Mouse (Mus musculus) forebrain, embryonic 10.5 days (tissue): ENCODE data around the gene Trak1. TPM values are rescaled to one million over a fixed set of nuclear protein-coding genes. Genes with fewer than 3 reads are reported as not detected.
A peak's percentile ranks its signal among the peaks of the same experiment; 100 is the strongest.

Experiments used
- DNase-seq: peaks from one replicate; pipeline ENCODE4 v3.0.0-alpha.2; 2017; ENCODE audit warnings: low spot score; ENCODE audit errors: extremely low spot score
- H3K27ac ChIP-seq: fragments of 300-500 bp; sonication (generic); 2 replicates; pipeline ENCODE4 v1.5.1; 2016; ENCODE audit warnings: mild to moderate bottlenecking
- H3K27me3 ChIP-seq: fragments of 300-500 bp; sonication (generic); 2 replicates; pipeline ENCODE4 v1.6.1; 2016; ENCODE audit warnings: mild to moderate bottlenecking; ENCODE audit not compliant: poor library complexity, severe bottlenecking
- H3K36me3 ChIP-seq: fragments of 300-500 bp; sonication (generic); replicated peaks from 2 replicates; pipeline ENCODE4 v1.6.1; 2016; ENCODE audit warnings: mild to moderate bottlenecking, moderate library complexity
- H3K4me1 ChIP-seq: fragments of 300-500 bp; sonication (generic); 2 replicates; pipeline ENCODE4 v1.6.1; 2016
- H3K4me3 ChIP-seq: fragments of 300-500 bp; sonication (generic); 2 replicates; pipeline ENCODE4 v1.5.1; 2016; ENCODE audit warnings: mild to moderate bottlenecking, moderate library complexity
- H3K9me3 ChIP-seq: fragments of 300-500 bp; sonication (generic); 2 replicates; pipeline ENCODE4 v1.6.1; 2016; ENCODE audit warnings: mild to moderate bottlenecking, moderate library complexity
- WGBS: fragments of 180-500 bp; shearing (Covaris S2); methylation state at CpG from one replicate; pipeline ENCODE4 v1.1.7; 2016; 5-methylcytosine and 5-hydroxymethylcytosine counted together
- polyA plus RNA-seq: library from polyadenylated mRNA; unstranded; fragments of >200 nt; fragmentation: Nextera tagmentation; extraction: Ambion mirVana; gene quantifications from 2 replicates; pipeline ENCODE4 v1.2.1, GENCODE M21; 2016

Gene Trak1
- polyA plus RNA-seq, 1 experiment from 2014 or later, result 27.4 TPM

- no peak overlapping the region for H3K4me3 ChIP-seq
- 86% methylated on average over 9 of the region's 9 CpGs for WGBS
- H3K9me3 ChIP-seq, result no peaks in the 10 kb centered on the region
- peaks cover 36% of the 10 kb centered on the region for H3K4me1 ChIP-seq
- H3K36me3 ChIP-seq, result peaks cover 25% of the 10 kb centered on the region
- no peak for DNase-seq
- 0 out of 2 replicates have a peak overlapping the region, but pooled peaks have one; percentile 12 for H3K27ac ChIP-seq
- no peaks in the 10 kb centered on the region for H3K27me3 ChIP-seq
These were observed 90.4 kb downstream of the Trak1 start for GRCm38 (mm10) chr9:121387539-121388272.

DNA sequence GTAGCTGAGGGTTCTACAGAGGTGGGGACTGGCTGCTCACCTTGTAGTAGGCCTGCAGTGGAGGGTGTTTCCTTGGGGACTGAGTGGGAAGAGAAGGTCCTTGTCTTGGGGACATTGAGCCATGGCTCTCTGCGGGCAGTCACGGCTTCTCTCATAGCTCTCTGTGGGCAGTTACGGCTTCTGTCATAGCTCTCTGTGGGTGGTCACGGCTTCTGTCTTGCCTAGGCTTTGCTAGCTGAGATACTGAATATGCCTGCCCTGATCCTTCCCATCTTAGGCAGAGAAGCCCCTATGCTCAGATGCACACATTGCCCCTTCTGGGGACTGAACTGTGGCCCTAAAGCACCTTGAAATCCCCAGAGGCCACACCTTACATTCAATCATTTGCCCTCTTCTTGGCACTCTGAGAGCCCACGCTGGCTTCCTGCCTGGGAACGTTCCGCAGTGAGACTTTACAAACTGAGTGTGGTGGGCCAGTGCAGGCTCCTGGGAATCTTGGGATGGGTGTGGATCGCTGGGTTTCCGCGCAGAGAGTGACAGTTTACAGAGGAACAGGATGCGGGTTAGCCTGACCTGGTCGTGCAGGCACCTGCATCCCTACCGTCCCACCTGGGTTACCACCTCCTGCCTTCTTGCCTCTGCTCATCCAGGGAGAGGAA lies 91.1 kb downstream of the Trak1 start:
- Histone ChIP-seq H3K4me1 (peaks cover 36% of the 10 kb centered on the region), H3K4me3 (no peak overlapping the region), H3K9me3 (no peaks in the 10 kb centered on the region), H3K27me3 (no peaks in the 10 kb centered on the region), H3K36me3 (peaks cover 32% of the 10 kb centered on the region), H3K27ac (peak overlapping the region; percentile 25; the same call in 1 of the 2 replicates)
- no peak for DNase-seq
- 83% methylated on average over 13 of the region's 13 CpGs for WGBS

- no peak overlapping the region for H3K27ac ChIP-seq
- no peak for DNase-seq
- no peak overlapping the region for H3K4me3 ChIP-seq
- WGBS, result 87% methylated on average over 10 of the region's 10 CpGs
- no peaks in the 10 kb centered on the region for H3K27me3 ChIP-seq
- no peaks in the 10 kb centered on the region for H3K9me3 ChIP-seq
- peaks cover 41% of the 10 kb centered on the region for H3K36me3 ChIP-seq
- peaks cover 33% of the 10 kb centered on the region for H3K4me1 ChIP-seq
These were observed 92.0 kb downstream of the Trak1 start for GRCm38 (mm10) chr9:121389258-121389657.

DNA sequence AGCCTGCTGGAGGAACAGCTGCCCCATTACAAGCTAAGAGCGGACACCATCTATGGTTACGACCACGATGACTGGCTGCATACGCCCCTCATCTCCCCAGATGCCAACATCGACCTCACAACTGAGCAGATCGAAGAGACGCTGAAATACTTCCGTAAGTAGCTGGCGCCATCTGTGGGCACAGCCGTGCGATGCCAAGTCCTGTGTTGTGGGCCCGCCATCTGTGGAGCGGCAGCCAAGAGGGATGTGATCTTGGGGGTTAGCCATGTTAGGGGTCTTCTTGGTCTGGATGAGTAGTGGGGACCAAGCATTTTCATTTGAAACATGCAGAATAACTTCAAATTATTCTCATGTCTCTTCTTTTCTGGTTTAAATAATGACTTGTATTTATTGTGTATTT lies 94.6 kb downstream of the Trak1 start:
- 94% methylated on average over 13 of the region's 13 CpGs for WGBS
- peaks cover 58% of the 10 kb centered on the region for H3K36me3 ChIP-seq
- no peaks in the 10 kb centered on the region for H3K27me3 ChIP-seq
- no peaks in the 10 kb centered on the region for H3K9me3 ChIP-seq
- H3K4me1 ChIP-seq, result peaks cover 14% of the 10 kb centered on the region
- DNase-seq, result no peak
- H3K27ac ChIP-seq, result no peak overlapping the region
- no peak overlapping the region for H3K4me3 ChIP-seq

- Histone ChIP-seq H3K4me3 (no peak overlapping the region), H3K36me3 (peaks cover 55% of the 10 kb centered on the region), H3K4me1 (peaks cover 17% of the 10 kb centered on the region), H3K9me3 (no peaks in the 10 kb centered on the region), H3K27me3 (no peaks in the 10 kb centered on the region), H3K27ac (no peak overlapping the region)
- peak; percentile 36 for DNase-seq
- 60% methylated on average over 5 of the region's 5 CpGs for WGBS
These were observed 95.1 kb downstream of the Trak1 start for GRCm38 (mm10) chr9:121392427-121392826.

DNA sequence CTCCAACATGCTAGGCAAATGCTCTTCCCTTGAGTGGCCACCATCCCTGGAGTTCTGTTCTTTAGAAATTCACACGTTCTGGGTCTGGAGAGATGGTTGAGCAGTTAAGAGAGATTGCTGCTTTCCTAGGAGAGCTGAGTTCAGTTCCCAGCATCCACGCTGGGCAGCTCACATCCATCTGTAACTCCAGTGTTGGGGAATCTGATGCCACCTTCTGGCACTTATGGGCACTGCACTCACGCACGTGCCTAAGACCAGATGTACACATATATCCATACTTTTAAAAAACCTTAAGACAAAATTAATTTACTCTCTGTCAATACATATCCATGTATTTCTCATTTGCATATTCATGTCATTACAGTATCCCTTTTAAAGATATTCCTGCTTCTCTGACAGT lies 95.8 kb downstream of the Trak1 start:
- WGBS, result 93% methylated on average over 4 of the region's 4 CpGs
- Histone ChIP-seq H3K36me3 (peaks cover 55% of the 10 kb centered on the region), H3K4me1 (peaks cover 17% of the 10 kb centered on the region), H3K9me3 (no peaks in the 10 kb centered on the region), H3K27ac (no peak overlapping the region), H3K4me3 (no peak overlapping the region), H3K27me3 (no peaks in the 10 kb centered on the region)
- DNase-seq, result no peak

- 77% methylated on average over 2 of the region's 2 CpGs for WGBS
- peaks cover 51% of the 10 kb centered on the region for H3K36me3 ChIP-seq
- no peaks in the 10 kb centered on the region for H3K27me3 ChIP-seq
- no peak overlapping the region for H3K27ac ChIP-seq
- peaks cover 14% of the 10 kb centered on the region; the same call in 1 of the 2 replicates for H3K4me1 ChIP-seq
- no peak for DNase-seq
- no peaks in the 10 kb centered on the region for H3K9me3 ChIP-seq
- H3K4me3 ChIP-seq, result no peak overlapping the region
These were observed 97.6 kb downstream of the Trak1 start for GRCm38 (mm10) chr9:121394882-121395281.

GRCm38 (mm10) chr9:121395812-121396211 lies 98.5 kb downstream of the Trak1 start:
- WGBS, result 96% methylated on average over 5 of the region's 5 CpGs
- DNase-seq, result no peak

DNA sequence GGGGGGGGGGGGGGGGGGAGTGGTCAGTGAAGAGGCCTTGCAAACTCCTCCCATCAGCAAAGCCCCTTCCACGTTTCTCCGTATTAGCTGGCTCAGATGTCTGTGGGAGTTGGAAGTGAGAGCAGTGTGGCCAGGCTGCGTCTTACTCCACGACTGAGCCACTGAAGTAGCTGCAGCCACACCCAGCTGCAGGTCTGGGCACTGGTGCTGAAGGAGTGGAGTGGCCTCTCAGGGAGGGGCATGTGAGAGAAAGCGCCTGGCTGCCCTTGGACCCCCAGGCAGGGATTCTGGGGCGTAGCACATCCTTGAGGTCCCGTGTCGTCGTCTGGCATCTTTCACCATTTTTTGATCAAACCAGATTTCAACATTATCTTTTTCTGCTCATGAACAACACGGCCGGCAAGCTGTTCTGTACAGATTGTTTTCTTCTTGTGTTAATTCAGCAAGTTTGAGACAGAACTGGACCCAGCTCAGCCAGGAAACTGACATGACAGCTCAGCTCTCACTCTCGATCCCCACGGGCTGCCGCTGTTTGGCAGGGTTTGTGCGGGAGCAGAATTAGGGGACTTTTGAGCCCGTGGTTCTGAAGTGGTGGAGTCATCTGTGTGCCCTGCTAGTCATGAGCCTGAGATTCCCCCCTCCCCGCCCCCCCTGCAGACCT lies 100.9 kb downstream of the Trak1 start:
- no peak for DNase-seq
- H3K4me1 ChIP-seq, result peaks cover 24% of the 10 kb centered on the region
- no peak overlapping the region for H3K4me3 ChIP-seq
- no peaks in the 10 kb centered on the region for H3K9me3 ChIP-seq
- WGBS, result 81% methylated on average over 17 of the region's 17 CpGs
- H3K27me3 ChIP-seq, result no peaks in the 10 kb centered on the region
- H3K36me3 ChIP-seq, result peaks cover 28% of the 10 kb centered on the region
- H3K27ac ChIP-seq, result peak overlapping the region; percentile 49; the same call in 1 of the 2 replicates

More at GRCm38 (mm10) chr9:121395812-121396211, 98.5 kb downstream of the Trak1 start:
- no peaks in the 10 kb centered on the region for H3K9me3 ChIP-seq
- peaks cover 14% of the 10 kb centered on the region; the same call in 1 of the 2 replicates for H3K4me1 ChIP-seq
- H3K27me3 ChIP-seq, result no peaks in the 10 kb centered on the region
- no peak overlapping the region for H3K27ac ChIP-seq
- no peak overlapping the region for H3K4me3 ChIP-seq
- peaks cover 49% of the 10 kb centered on the region for H3K36me3 ChIP-seq

GRCm38 (mm10) chr9:121398761-121399160 lies 101.5 kb downstream of the Trak1 start:
- Histone ChIP-seq H3K9me3 (no peaks in the 10 kb centered on the region), H3K4me3 (no peak overlapping the region), H3K36me3 (peaks cover 24% of the 10 kb centered on the region), H3K27me3 (no peaks in the 10 kb centered on the region), H3K27ac (0 out of 2 replicates have a peak overlapping the region, but pooled peaks have one; percentile 49), H3K4me1 (peaks cover 30% of the 10 kb centered on the region)
- DNase-seq, result no peak
- 84% methylated on average over 7 of the region's 7 CpGs for WGBS

GRCm38 (mm10) chr9:121400608-121401007 lies 103.3 kb downstream of the Trak1 start:
- peaks cover 30% of the 10 kb centered on the region for H3K36me3 ChIP-seq
- H3K4me1 ChIP-seq, result peaks cover 35% of the 10 kb centered on the region
- DNase-seq, result no peak
- H3K27me3 ChIP-seq, result no peaks in the 10 kb centered on the region
- no peak overlapping the region for H3K4me3 ChIP-seq
- no peak overlapping the region for H3K27ac ChIP-seq
- no peaks in the 10 kb centered on the region for H3K9me3 ChIP-seq
- 86% methylated on average over 8 of the region's 8 CpGs for WGBS

GRCm38 (mm10) chr9:121403157-121403671 lies 105.9 kb downstream of the Trak1 start:
- Histone ChIP-seq H3K4me1 (peaks cover 24% of the 10 kb centered on the region), H3K27ac (peak overlapping the region; percentile 52; the same call in 1 of the 2 replicates), H3K4me3 (peak overlapping the region; percentile 29), H3K36me3 (peaks cover 24% of the 10 kb centered on the region), H3K27me3 (no peaks in the 10 kb centered on the region), H3K9me3 (no peaks in the 10 kb centered on the region)
- DNase-seq, result peak; percentile 66
- WGBS, result 30% methylated on average over 16 of the region's 16 CpGs
